Mouse (Mus musculus) megakaryocyte, embryonic 14.5 days (primary cell): ENCODE results near the gene Nfib.

Source experiments
- FLI1 ChIP-seq: IDR thresholded peaks from 2 replicates; pipeline ENCODE4 v1.6.1; 2012; ENCODE audit warnings: low read length, inconsistent platforms, mixed read lengths
- GATA1 ChIP-seq: IDR thresholded peaks from 3 replicates; pipeline ENCODE4 v1.6.1; 2012; ENCODE audit warnings: mixed read lengths, low read length, inconsistent platforms, borderline replicate concordance

DNA sequence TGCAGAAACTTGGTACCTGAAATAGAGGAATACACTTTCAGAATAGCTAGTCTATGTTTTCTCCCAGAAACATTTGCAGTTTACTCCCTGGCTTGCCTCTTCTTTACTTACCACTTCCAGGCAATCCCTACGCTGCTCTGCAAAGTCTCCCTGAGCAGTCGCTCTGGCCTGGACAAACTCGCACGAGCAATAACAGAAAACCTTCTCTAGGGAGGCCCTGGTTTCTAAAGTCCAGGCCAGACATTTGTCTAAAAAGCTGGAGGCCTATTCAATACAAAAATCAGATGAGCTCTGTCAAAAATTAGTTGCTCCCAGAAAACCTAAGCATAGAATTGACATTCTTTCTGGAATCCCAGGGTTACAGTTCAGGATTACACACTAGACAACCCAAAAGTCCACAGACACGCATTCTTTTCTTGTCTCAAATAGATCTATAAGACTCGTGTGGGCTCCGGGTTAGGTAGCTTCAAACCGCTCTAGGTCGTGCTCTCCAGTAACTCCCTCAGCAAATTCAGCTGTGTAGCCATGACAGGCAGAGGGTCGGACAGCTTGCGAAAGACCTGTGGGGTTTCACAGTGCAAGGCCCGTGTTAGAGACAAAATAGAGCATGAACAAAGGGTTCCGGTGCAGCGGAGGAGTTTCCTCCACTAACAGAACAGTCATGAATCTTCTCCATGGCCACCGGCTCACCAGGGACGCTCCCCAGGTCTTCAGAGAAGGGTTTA is 118.2 kb downstream of the Nfib start:
- TF ChIP-seq GATA1 (no peak), FLI1 (no peak)
